Mouse (Mus musculus): ENCODE data around the gene Dnajb11. TPM values are rescaled to one million over a fixed set of nuclear protein-coding genes. Genes with fewer than 3 reads are reported as not detected.

Dnajb11 gene
- polyA plus RNA-seq, 1 experiment from 2014 or later = 90.2 TPM

DNA sequence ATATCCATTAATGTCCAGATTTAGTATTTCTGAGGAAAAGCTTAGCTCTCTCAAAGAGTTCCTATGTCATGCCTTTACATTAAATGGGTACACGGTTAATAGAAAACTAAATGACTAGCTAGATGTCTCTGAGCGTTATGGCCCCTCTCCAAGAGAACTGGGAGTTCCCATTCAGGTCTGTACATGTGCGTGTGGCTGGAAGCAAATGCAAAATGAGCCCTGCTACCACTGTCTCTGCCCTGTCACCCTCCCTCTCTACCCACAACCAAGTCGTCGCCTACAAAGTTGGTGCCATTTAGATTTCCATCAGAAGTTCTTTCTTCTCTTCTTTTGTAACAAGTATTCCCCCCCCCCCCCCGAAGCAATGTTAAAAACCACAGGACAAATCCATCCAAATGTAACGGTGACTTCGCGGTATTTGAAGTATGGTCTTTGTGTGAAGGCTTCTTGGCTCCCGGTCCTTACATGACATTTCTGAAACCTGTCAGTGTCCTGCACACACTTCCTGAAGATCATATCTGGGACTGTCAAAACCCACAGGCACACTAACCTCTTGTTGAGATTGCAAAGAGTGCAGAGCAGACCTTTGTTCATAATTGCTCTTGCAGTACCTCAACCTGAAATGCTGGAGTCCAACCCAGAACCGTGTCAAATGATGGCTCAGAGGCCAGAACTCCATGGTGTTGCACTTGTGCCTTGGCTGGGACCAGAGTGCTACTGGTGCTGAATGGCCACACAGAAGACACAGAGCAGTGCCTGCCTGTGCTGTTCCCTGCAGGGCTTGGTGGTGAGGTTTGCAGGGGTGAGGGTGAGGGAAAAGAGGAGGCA, 33.3 kb downstream of the Dnajb11 start, which contains the start of gene Ahsg:
TSS of gene Ahsg (plus strand) at position 595 of the 828 bp plus-strand sequence.
- Histone ChIP-seq H3K27me3 (ENCODE audit: control insufficient read depth, insufficient read depth, low read length) (no peaks in the 10 kb centered on the region), H3K9ac (replicated peaks; ENCODE audit: low read depth, low read length) (no peak within 1 kb of the TSS), H3K36me3 (ENCODE audit: control insufficient read depth, insufficient read depth, low read length) (no peaks in the 10 kb centered on the region), H3K4me3 (ENCODE audit: low read depth, low read length) (no peak within 1 kb of the TSS), H3K4me2 (ENCODE audit: low read depth, low read length) (no peak within 1 kb of the TSS), H3K4me1 (ENCODE audit: control insufficient read depth, insufficient read depth, low read length) (no peaks in the 10 kb centered on the region), H3K27ac (ENCODE audit: low read depth, low read length) (no peak within 1 kb of the TSS), H3K9me3 (ENCODE audit: control insufficient read depth, low read length) (no peaks in the 10 kb centered on the region)
- 89% methylated on average over 11 of the region's 11 CpGs for WGBS
- ATAC-seq (ENCODE audit: low read depth) = no peak

DNA sequence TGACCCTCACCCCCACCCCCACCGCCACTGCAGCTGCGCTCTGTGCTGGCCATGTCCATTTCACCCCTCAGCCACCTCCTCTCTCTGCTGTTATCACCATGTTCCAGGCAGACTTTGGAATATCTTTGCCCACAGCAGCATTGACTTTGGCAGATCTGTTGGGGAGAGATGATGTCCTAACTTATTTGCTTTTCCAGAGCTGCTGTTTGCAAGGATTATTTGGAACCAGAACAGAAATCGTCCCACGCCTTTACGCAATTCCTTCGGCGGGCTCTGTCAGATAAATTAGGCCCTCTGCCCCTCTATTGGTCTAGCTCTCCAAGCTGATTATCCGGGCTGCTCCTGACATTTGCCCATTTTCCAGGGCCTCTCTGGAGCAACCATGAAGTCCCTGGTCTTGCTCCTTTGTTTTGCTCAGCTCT, 34.1 kb downstream of the Dnajb11 start:
- Histone ChIP-seq H3K9me3 (ENCODE audit: control insufficient read depth, low read length) (no peaks in the 10 kb centered on the region), H3K36me3 (ENCODE audit: control insufficient read depth, insufficient read depth, low read length) (no peaks in the 10 kb centered on the region), H3K9ac (replicated peaks; ENCODE audit: low read depth, low read length) (no peak overlapping the region), H3K4me3 (ENCODE audit: low read depth, low read length) (no peak overlapping the region), H3K27ac (ENCODE audit: low read depth, low read length) (no peak overlapping the region), H3K4me2 (ENCODE audit: low read depth, low read length) (no peak overlapping the region), H3K4me1 (ENCODE audit: control insufficient read depth, insufficient read depth, low read length) (no peaks in the 10 kb centered on the region), H3K27me3 (ENCODE audit: control insufficient read depth, insufficient read depth, low read length) (no peaks in the 10 kb centered on the region)
- 93% methylated on average over 8 of the region's 8 CpGs for WGBS
- ATAC-seq (ENCODE audit: low read depth) = no peak

DNA sequence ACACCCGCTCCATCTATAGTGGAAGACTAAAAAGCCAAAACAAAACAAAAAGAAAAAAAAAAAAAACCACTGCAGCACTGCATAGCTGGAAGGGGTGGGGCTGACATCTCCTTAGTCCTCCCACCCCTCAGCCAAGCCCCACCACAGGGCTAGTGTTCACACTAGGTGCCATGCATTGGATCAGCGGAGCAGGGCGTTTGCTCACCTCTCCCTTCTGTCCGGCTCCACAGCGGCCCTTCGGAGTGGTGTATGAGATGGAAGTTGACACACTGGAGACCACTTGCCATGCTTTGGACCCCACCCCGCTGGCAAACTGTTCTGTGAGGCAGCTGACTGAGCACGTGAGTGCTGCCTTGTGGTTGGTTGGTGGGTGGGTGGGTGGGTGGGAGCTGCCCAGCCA, 36.5 kb downstream of the Dnajb11 start:
- 66% methylated on average over 8 of the region's 8 CpGs for WGBS
- H3K27ac ChIP-seq (ENCODE audit: low read depth, low read length) = no peak overlapping the region
- H3K27me3 ChIP-seq (ENCODE audit: control insufficient read depth, insufficient read depth, low read length) = no peaks in the 10 kb centered on the region
- no peaks in the 10 kb centered on the region for H3K36me3 ChIP-seq (ENCODE audit: control insufficient read depth, insufficient read depth, low read length)
- H3K9me3 ChIP-seq (ENCODE audit: control insufficient read depth, low read length) = no peaks in the 10 kb centered on the region
- H3K4me1 ChIP-seq (ENCODE audit: control insufficient read depth, insufficient read depth, low read length) = no peaks in the 10 kb centered on the region
- H3K4me2 ChIP-seq (ENCODE audit: low read depth, low read length) = no peak overlapping the region
- ATAC-seq (ENCODE audit: low read depth) = no peak
- H3K4me3 ChIP-seq (ENCODE audit: low read depth, low read length) = no peak overlapping the region
- no peak overlapping the region for H3K9ac ChIP-seq (replicated peaks; ENCODE audit: low read depth, low read length)

DNA sequence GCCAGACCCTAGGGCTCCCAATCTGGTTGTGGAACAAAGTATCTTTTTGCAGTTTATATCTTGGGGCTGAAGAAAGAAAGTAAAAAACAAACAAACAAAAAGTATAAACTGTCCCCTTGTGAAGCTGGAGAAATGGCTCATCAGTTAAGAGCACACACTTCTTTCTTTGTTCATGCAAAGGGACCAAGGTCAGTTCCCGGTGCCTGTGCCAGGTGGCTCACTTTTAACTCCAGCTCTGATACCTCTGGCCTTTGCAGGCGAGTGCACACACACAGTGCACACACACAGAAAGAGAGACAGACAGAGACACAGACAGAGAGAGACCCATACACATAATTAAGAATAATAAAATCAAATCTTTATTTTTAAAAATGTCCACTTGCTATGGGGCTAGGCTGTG, 39.0 kb downstream of the Dnajb11 start:
- Histone ChIP-seq H3K27me3 (ENCODE audit: control insufficient read depth, insufficient read depth, low read length) (no peaks in the 10 kb centered on the region), H3K9me3 (ENCODE audit: control insufficient read depth, low read length) (no peaks in the 10 kb centered on the region), H3K9ac (replicated peaks; ENCODE audit: low read depth, low read length) (no peak overlapping the region), H3K36me3 (ENCODE audit: control insufficient read depth, insufficient read depth, low read length) (no peaks in the 10 kb centered on the region), H3K4me3 (ENCODE audit: low read depth, low read length) (no peak overlapping the region), H3K27ac (ENCODE audit: low read depth, low read length) (no peak overlapping the region), H3K4me2 (ENCODE audit: low read depth, low read length) (no peak overlapping the region), H3K4me1 (ENCODE audit: control insufficient read depth, insufficient read depth, low read length) (no peaks in the 10 kb centered on the region)
- 69% methylated on average over 2 of the region's 2 CpGs for WGBS
- ATAC-seq (ENCODE audit: low read depth) = no peak

DNA sequence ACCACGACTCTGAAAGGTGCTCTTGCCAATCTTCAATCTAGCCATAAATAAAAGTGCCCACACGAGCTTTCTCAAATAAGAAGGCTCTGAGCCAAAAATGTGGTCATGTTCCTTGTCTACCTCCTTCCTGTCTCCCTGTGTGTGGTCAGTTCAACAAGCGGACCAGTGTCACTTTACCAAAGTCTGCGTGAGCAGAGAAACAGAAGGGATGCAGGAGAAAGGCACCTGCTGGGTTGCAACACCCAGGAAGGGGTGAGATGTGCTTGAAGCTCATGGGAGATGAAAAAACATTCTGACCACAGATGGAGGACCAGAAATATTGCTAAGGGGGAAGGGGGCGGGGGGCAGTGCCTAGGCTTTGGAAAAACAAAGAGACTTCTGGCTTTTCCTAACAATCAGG, 41.7 kb downstream of the Dnajb11 start:
- H3K4me1 ChIP-seq (ENCODE audit: control insufficient read depth, insufficient read depth, low read length) = no peaks in the 10 kb centered on the region
- H3K27me3 ChIP-seq (ENCODE audit: control insufficient read depth, insufficient read depth, low read length) = no peaks in the 10 kb centered on the region
- H3K4me3 ChIP-seq (ENCODE audit: low read depth, low read length) = no peak overlapping the region
- H3K9ac ChIP-seq (replicated peaks; ENCODE audit: low read depth, low read length) = no peak overlapping the region
- no peak overlapping the region for H3K27ac ChIP-seq (ENCODE audit: low read depth, low read length)
- no peak for ATAC-seq (ENCODE audit: low read depth)
- H3K36me3 ChIP-seq (ENCODE audit: control insufficient read depth, insufficient read depth, low read length) = no peaks in the 10 kb centered on the region
- 35% methylated on average over 5 of the region's 5 CpGs for WGBS
- no peak overlapping the region for H3K4me2 ChIP-seq (ENCODE audit: low read depth, low read length)
- H3K9me3 ChIP-seq (ENCODE audit: control insufficient read depth, low read length) = no peaks in the 10 kb centered on the region

DNA sequence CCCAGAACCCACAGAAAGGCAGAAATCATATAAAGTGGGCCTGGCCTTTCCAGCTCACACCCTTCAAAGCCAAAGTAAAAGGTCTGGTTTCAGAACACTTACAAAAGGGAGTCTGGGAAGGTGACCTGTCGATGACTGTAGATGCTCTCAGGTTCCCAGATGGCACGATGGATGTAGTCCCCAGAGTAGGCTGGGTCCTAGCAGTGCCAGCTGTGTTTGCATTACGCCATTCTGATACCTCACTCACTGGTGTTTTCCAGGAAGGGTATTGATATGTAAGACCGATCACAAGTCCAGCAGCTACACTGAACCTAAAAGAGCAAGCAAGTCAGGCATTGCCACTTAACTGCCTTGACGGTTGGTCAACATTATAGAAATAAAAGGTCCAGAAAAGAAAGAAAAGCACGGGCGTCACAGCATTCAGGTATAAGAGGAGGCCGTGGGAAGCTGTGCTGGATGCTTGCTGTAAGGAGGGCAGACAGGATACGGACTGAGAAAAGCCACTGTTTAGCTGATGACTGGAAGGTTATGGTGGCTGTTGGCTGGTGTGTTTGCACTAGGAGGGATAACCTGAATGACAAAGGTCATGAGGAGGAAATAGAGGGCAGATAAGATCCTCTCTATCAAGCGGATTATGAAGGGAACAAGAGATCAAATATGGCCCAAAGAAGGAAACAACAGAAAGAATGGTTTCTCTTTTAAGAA, 42.4 kb downstream of the Dnajb11 start:
- no peak overlapping the region for H3K27ac ChIP-seq (ENCODE audit: low read depth, low read length)
- H3K27me3 ChIP-seq (ENCODE audit: control insufficient read depth, insufficient read depth, low read length) = no peaks in the 10 kb centered on the region
- H3K4me1 ChIP-seq (ENCODE audit: control insufficient read depth, insufficient read depth, low read length) = no peaks in the 10 kb centered on the region
- H3K36me3 ChIP-seq (ENCODE audit: control insufficient read depth, insufficient read depth, low read length) = no peaks in the 10 kb centered on the region
- no peak overlapping the region for H3K4me2 ChIP-seq (ENCODE audit: low read depth, low read length)
- no peak overlapping the region for H3K4me3 ChIP-seq (ENCODE audit: low read depth, low read length)
- no peak overlapping the region for H3K9ac ChIP-seq (replicated peaks; ENCODE audit: low read depth, low read length)
- no peak for ATAC-seq (ENCODE audit: low read depth)
- no peaks in the 10 kb centered on the region for H3K9me3 ChIP-seq (ENCODE audit: control insufficient read depth, low read length)
- 86% methylated on average over 10 of the region's 10 CpGs for WGBS

DNA sequence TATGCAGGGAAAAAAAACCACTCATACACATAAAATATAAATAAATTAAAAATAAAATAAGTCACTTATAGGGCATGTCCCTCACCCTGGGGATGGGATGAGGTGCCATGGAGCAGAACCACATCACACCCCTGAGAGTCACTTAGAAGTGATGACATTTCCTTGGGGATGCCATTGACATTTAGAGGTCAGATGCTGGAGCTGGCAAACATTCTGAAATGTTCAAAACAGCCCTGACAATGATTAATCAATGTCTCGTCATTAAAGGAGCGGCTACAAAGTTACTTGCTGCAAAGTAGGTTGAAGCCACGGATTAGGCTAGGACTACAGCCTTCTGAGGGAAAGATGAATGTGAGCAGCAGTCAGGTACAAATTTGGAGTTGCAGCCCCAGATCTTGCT, 43.7 kb downstream of the Dnajb11 start:
- WGBS = 77% methylated on average over 3 of the region's 3 CpGs
- Histone ChIP-seq H3K9ac (replicated peaks; ENCODE audit: low read depth, low read length) (no peak overlapping the region), H3K36me3 (ENCODE audit: control insufficient read depth, insufficient read depth, low read length) (no peaks in the 10 kb centered on the region), H3K4me2 (ENCODE audit: low read depth, low read length) (no peak overlapping the region), H3K4me3 (ENCODE audit: low read depth, low read length) (no peak overlapping the region), H3K27ac (ENCODE audit: low read depth, low read length) (no peak overlapping the region), H3K4me1 (ENCODE audit: control insufficient read depth, insufficient read depth, low read length) (no peaks in the 10 kb centered on the region), H3K27me3 (ENCODE audit: control insufficient read depth, insufficient read depth, low read length) (no peaks in the 10 kb centered on the region), H3K9me3 (ENCODE audit: control insufficient read depth, low read length) (no peaks in the 10 kb centered on the region)
- ATAC-seq (ENCODE audit: low read depth) = no peak

DNA sequence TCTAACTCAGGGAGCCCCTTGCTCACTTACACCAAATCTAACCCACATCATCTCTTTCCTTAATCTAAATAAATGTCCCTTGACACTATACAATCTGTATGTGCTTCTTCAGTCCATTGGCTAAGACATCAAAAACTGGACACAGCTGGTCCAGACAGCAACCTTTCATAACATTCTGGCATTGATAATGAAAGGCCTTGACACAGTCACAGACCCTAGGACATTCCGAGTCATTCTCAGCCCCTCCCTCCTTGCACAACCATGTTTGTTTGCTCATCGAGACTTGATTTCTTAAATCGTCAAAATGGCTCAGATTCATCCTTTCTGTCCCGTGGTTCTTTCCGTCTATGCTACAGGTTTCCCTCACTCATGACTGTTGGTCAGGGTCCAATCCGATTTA, 51.6 kb downstream of the Dnajb11 start:
- no peaks in the 10 kb centered on the region for H3K9me3 ChIP-seq (ENCODE audit: control insufficient read depth, low read length)
- ATAC-seq (ENCODE audit: low read depth) = no peak
- no peak overlapping the region for H3K4me2 ChIP-seq (ENCODE audit: low read depth, low read length)
- WGBS = 93% methylated on average over 6 of the region's 6 CpGs
- H3K4me3 ChIP-seq (ENCODE audit: low read depth, low read length) = no peak overlapping the region
- no peaks in the 10 kb centered on the region for H3K4me1 ChIP-seq (ENCODE audit: control insufficient read depth, insufficient read depth, low read length)
- H3K27me3 ChIP-seq (ENCODE audit: control insufficient read depth, insufficient read depth, low read length) = no peaks in the 10 kb centered on the region
- no peak overlapping the region for H3K27ac ChIP-seq (ENCODE audit: low read depth, low read length)
- H3K9ac ChIP-seq (replicated peaks; ENCODE audit: low read depth, low read length) = no peak overlapping the region
- H3K36me3 ChIP-seq (ENCODE audit: control insufficient read depth, insufficient read depth, low read length) = no peaks in the 10 kb centered on the region

DNA sequence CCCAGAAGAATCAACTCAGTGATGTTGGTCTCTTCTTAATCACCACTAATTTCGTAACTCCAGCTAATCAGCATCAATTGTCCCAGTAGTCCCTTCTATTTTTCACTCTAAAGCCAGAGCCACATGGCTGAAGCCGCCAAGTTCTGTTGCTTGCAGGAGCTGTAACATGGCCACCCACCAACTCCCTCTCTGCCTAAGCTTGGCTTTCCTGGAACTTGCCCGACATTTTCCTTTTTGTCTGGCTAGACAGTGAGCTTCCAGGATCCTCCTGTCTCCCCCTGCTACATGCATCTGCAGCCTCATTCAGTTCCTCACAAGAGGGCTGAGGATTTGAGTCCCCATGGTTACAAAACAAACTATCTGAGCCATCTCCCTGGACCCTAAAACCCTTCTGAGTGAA, 54.3 kb downstream of the Dnajb11 start:
- no peaks in the 10 kb centered on the region for H3K36me3 ChIP-seq (ENCODE audit: control insufficient read depth, insufficient read depth, low read length)
- no peak for ATAC-seq (ENCODE audit: low read depth)

More for the DNA sequence above, 54.3 kb downstream of the Dnajb11 start:
- 91% methylated on average over 3 of the region's 3 CpGs for WGBS
- no peaks in the 10 kb centered on the region for H3K4me1 ChIP-seq (ENCODE audit: control insufficient read depth, insufficient read depth, low read length)
- no peak overlapping the region for H3K4me2 ChIP-seq (ENCODE audit: low read depth, low read length)
- no peak overlapping the region for H3K9ac ChIP-seq (replicated peaks; ENCODE audit: low read depth, low read length)
- no peaks in the 10 kb centered on the region for H3K9me3 ChIP-seq (ENCODE audit: control insufficient read depth, low read length)
- no peaks in the 10 kb centered on the region for H3K27me3 ChIP-seq (ENCODE audit: control insufficient read depth, insufficient read depth, low read length)
- H3K27ac ChIP-seq (ENCODE audit: low read depth, low read length) = no peak overlapping the region
- H3K4me3 ChIP-seq (ENCODE audit: low read depth, low read length) = no peak overlapping the region

Data from neural tube, embryonic 14.5 days (tissue).